Mouse (Mus musculus) cerebellum, postnatal 36 days (tissue): Measurements from ENCODE around the gene Tle2.

ENCODE experiments used
- DNase-seq, 2 experiments: peaks; one replicate each; pipeline ENCODE4 v3.0.0; 2021 to 2022; ENCODE audit warnings: mixed read lengths in 2 of 2

The Tle2 gene

DNA sequence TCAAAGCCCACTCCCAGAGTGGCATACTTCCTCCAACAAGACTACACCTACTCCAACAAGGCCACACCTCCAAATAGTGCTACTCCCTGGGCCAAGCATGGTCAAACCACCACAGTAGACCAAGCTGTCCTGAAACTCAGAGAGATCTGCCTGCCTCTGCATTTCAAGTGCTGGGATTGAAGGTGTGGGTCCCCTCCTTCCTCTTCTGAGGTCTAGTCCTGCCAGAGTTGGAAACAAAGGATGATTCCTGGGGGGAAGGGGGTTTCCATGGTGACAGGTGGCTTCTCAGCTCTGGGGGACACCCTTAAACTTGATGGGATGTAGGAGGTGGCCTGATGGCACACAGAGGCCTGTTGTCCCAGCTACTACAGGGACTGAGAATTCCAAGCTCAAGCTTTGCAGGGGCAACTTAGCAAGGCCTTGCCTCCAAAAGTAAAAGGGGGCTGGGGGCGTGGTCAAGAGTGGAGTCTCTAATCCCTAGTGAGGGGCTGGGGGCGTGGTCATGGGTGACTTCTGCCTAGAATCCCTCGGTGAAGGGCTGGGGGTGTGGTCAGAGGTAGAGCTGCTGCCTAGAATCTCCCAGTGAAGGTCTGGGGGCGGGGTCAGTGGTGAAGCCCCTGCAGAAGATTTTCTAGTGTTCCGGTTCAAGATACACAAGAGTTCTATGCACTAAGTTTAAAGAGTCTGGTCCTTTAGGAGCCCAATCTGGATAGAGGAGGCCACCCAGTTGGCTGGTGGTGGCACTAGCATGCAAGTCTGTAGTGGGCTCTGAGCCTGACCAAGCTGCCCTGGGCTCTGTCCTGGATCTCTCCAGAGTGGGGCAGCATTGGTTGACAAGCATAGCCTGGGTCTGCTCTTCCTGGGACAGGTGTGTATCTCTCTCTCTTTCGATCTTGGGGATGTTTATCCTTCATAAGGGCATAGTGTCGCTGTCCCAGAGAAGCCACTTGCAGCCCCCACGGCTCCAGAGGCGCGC is at the start of gene Tle2:
Gene Tle2 (plus strand): TSS at position 481 of the 976 bp plus-strand sequence.
- DNase-seq: peak; percentile 49 to 53

- no peak for DNase-seq
Observed at GRCm38 (mm10) chr10:81525017-81525694, 49.2 kb upstream of the Tle2 start.

DNA sequence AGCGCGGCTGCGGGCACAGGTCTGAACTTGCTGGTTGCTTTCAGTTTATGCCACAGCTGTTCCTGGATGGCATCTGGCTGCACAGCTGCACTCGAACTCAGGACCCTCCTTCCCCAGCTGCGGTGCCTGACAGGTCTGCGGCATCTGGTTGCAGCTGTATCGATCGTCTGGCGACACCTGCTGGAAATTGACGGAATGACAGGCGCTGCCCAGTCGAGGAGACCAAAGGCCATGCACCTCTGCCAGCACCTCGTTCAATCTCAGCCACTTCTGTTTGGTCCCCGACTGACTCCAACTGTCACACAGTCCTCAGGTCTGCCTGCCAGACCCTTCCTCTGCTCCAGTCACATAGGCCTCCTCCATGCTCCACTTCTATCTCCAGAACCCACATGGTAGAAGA is 47.6 kb upstream of the Tle2 start:
- peak; percentile 67 to 70 for DNase-seq

- no peak for DNase-seq
Observed at GRCm38 (mm10) chr10:81534826-81535225, 39.5 kb upstream of the Tle2 start.

GRCm38 (mm10) chr10:81536734-81537133 is 37.6 kb upstream of the Tle2 start:
- DNase-seq: peak in 1 of 2 experiments; percentile 40

DNA sequence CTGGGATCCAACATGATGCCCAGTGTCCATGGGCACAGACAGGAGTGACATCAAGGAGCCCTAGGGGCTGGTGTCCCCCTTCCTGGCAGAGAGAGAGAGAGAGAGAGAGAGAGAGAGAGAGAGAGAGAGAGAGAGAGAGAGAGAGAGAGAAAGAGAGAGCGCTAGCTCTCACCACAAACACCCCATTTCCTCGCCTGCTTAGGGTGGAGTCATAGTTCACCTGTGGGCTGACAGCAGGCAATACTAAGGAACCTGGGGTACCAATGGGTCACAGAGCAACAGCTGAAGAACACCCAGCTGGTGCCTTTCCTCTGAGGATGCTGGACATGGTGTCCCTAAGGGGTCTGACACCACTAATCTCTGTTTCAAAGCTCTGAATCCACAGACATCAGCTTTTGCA is 36.9 kb upstream of the Tle2 start:
- DNase-seq: no peak

GRCm38 (mm10) chr10:81538321-81539048 is 35.9 kb upstream of the Tle2 start:
- DNase-seq: no peak

DNA sequence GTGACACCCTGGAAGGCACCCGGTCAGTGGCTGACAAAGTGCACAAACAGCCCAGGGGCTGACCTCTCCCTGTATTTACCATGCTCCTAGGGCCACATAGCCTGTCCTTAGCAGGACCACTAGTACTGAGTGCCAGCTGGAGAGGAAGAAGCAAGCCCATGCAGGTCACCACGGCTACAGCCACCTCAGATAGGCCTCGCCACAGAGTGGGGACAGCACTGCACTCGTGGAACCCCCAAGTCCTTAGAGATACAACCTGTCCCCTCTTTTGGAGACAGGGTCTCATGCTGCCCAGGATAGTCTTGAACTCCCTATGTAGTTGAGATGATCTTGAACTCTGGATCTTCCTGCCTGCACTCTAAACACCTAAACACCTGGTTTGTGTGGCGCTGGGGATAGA is 33.0 kb upstream of the Tle2 start:
- no peak for DNase-seq

DNA sequence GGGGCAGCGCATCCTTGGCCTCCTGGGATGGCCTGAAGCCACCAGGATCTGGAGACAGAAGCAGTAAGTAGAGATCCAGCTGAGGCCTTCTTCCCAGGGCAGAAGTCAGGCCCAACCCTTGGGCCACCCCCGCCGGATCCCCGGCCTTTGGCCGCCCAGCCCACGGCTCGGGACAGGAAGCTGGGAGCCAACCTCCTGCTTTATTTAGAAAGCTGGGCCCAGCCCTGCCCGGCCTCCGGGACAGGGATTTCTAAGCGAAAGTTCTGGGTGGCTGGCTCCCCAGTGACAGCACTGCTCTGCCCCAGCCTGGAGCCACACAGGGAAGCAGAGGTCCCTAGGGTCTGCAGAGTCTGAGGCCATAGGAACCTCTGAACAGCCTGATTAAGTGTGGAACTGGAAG is 32.6 kb upstream of the Tle2 start:
- no peak for DNase-seq

GRCm38 (mm10) chr10:81542727-81543460 is 31.5 kb upstream of the Tle2 start:
- DNase-seq: no peak

DNA sequence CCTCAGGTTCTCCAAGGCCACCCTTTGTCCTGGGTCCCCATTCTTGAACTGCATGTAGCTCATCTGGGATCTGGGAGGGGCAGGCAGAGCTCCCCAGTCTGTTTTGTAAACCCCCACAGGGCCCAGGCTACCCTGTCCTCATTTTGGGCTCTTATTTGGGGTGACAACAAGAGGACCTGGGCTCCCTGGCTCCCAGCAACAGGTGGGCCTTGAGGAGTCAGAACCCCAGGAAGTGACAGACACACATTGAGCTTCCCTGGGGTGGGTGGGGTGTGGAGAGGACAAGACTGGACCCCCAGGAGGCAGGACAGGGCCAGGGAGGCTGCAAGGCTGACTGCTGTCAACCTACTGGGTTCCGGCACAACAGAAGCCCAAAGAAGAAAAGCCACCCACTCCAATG is 30.7 kb upstream of the Tle2 start:
- no peak for DNase-seq

DNA sequence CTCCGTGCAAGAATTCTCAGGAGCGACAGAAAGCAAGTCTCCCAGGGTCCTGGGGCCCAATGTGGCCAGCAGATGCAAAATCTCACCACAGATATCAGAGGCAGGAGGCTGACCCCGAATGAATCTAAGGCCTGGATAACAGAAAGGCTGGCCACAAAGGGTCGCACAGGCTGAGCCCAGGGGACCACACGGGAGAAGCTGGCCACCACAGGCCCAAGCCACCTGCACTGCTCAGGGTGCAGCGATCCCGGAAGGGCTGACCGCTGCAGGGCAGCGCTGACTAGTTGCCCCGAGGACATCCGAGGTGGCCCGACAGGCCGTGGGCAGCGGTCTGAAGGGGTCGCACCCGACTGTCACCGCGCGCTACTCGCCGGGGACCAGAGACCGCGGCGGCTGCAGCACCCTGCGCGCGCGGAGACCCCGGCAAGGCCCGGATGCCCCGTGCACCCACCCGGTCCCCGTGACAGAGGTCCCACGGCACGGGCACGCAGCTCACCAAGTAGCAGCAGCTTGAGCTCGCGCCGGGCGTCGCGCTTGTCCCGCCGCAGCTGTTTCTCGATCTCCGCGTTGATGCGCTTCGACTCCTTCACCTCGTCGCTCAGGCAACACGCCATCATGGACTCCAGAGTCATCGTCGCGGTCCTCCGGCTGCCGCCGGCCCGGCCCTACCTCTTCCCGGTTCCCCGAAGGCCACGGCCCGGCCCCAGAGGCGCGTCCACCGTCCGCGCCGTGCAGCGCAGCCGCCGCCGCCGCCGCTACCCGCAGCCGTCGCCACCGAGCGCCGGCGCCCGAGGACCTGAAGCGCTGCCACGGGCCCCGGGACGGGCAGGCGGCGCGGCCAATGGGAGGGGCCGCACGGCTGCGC is 29.8 kb upstream of the Tle2 start:
- DNase-seq: peak in 1 of 2 experiments; percentile 39

- peak; percentile 99 to 100 for DNase-seq
Observed at GRCm38 (mm10) chr10:81545161-81545747, 29.1 kb upstream of the Tle2 start, which contains the start of gene Gna11. TSS of gene Gna11 (minus strand) at chr10:81545190.

GRCm38 (mm10) chr10:81546332-81546731 is 28.0 kb upstream of the Tle2 start:
- no peak for DNase-seq

DNA sequence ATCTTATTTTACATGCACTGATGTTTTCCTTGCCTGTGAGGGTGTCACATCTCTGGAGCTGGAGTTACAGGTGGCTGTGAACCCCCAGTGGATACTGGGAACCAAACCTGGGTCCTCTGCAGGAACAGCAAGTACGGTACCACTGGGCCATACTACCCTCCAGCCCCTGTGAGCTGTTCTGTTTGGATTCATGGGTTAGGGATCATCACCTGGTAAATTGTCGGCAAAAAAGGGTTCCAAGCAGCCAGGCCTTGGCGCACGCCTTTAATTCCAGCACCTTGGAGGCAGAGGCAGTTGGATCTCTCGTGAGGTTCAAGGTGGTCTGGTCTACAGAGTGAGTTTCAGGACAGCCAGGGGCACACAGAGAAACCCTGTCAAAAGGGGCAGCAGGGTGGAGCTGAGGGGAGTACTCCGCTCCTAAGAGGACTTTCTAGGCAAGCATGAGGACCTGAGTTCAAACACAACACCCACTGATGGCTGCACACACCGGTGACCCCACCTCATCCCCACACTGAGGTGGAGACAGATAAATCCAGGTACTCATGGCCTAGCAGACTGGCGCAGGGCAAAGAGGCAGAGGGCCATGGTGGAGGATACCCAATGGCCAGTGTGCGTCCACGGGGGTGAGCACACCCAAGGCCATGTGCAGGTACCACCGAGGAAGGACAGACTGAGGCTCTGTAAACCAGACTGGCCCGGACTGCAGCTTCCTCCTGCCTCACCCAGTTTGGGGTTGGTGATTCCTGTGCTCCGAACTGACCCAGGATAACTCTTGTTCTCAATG is 27.4 kb upstream of the Tle2 start:
- DNase-seq: no peak

DNA sequence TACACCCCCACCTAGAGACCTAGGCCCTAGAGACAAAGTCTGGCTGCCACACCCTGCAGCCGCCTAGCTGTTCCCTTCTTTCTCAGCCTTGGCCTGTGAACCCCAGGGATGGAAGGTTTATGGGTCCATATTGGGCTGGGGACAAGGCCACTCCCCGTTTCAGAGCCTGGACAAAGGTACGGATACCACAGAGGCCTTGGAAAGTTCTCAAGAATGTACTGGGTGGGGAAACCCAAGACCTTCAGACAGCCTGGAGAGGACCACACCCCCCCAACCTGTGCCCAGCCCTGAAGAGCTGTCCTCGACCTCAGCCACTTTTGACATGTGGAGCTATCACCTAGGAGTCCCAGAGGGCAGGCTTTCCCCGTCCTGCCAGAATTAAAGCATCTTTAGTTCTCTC is 25.4 kb upstream of the Tle2 start:
- no peak for DNase-seq

GRCm38 (mm10) chr10:81550257-81550656 is 24.1 kb upstream of the Tle2 start:
- DNase-seq: peak; percentile 57 to 69

DNA sequence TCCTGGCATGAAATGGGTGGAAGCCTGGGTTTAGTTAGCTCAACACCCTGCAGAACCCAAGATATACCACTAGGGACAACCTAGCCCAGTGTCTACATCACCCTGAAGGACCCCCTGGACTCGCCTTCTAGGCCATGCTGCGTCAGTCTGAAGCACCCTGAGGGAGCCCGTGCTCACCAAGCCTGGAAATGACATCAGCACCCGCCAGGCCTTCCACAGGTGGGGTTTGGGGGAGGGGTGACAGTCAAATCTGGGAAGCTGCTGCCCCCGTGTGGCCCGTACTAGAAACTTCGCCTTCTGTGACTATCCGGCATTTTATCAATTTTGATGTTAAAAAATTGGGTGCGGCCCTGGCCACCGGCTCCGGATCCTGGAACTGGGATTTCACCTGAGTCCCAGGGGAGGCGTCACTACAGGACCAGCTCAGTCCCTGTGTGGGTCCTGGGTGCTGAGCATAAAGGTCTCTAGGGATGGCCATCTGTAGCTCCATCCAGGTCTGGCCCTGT is 22.7 kb upstream of the Tle2 start:
- DNase-seq: peak; percentile 82 to 84

- DNase-seq: no peak
Observed at GRCm38 (mm10) chr10:81553232-81553631, 21.1 kb upstream of the Tle2 start.
